Mouse (Mus musculus) stomach, postnatal 0 days (tissue): ENCODE data around the gene Myo1c. TPM values are rescaled to one million over a fixed set of nuclear protein-coding genes. Genes with fewer than 3 reads are reported as not detected.

ENCODE experiments used
- ATAC-seq: fragments of 200-750 bp; cut with Nextera tagmentation; 2 replicates; pipeline ENCODE4 v1.8.0; 2017; ENCODE audit not compliant: low FRiP score, low TSS enrichment
- DNase-seq: peaks from one replicate; pipeline ENCODE4 v3.0.0-alpha.2; 2016; ENCODE audit warnings: low spot score
- H3K27ac ChIP-seq: fragments of 300-500 bp; sonication (generic); replicated peaks from 2 replicates; pipeline ENCODE4 v1.5.1; 2014; ENCODE audit warnings: mild to moderate bottlenecking, control low read depth
- H3K27me3 ChIP-seq: fragments of 300-500 bp; sonication (generic); 2 replicates; pipeline ENCODE4 v1.6.1; 2014; ENCODE audit warnings: low read length; ENCODE audit not compliant: control insufficient read depth, insufficient read depth
- H3K36me3 ChIP-seq: fragments of 300-500 bp; sonication (generic); 2 replicates; pipeline ENCODE4 v1.6.1; 2014; ENCODE audit warnings: low read length, mixed read lengths; ENCODE audit not compliant: control insufficient read depth, insufficient read depth
- H3K4me1 ChIP-seq: fragments of 300-500 bp; sonication (generic); replicated peaks from 2 replicates; pipeline ENCODE4 v1.6.1; 2014; ENCODE audit warnings: antibody characterized with exemption; ENCODE audit not compliant: control insufficient read depth, insufficient read depth
- H3K4me2 ChIP-seq: fragments of 300-500 bp; sonication (generic); replicated peaks from 2 replicates; pipeline ENCODE4 v1.6.1; 2014; ENCODE audit warnings: low read depth, mild to moderate bottlenecking, control low read depth, moderate library complexity
- H3K4me3 ChIP-seq: fragments of 300-500 bp; sonication (generic); 2 replicates; pipeline ENCODE4 v1.5.1; 2014; ENCODE audit warnings: low read depth, low read length, control low read depth
- H3K9ac ChIP-seq: fragments of 300-500 bp; sonication (generic); 2 replicates; pipeline ENCODE4 v1.6.1; 2014; ENCODE audit warnings: mild to moderate bottlenecking, low read length, control low read depth, mixed read lengths
- H3K9me3 ChIP-seq: fragments of 300-500 bp; sonication (generic); 2 replicates; pipeline ENCODE4 v1.6.1; 2016; ENCODE audit warnings: low read length; ENCODE audit not compliant: control insufficient read depth
- CTCF ChIP-seq: IDR thresholded peaks from 2 replicates; pipeline ENCODE4 v1.5.1; 2016; ENCODE audit warnings: antibody characterized with exemption, low read depth, mild to moderate bottlenecking, moderate library complexity
- EP300 ChIP-seq: optimal IDR thresholded peaks from 2 replicates; pipeline ENCODE3; 2016; ENCODE audit warnings: antibody characterized with exemption
- WGBS: fragments of 180-500 bp; shearing (Covaris S2); extraction: QIAGEN DNeasy Blood & Tissue Kit; methylation state at CpG from one replicate; pipeline ENCODE4 v1.1.7; 2014; 5-methylcytosine and 5-hydroxymethylcytosine counted together
- polyA plus RNA-seq: library from polyadenylated mRNA; unstranded; fragments of >200 nt; fragmentation: Nextera tagmentation; extraction: Ambion mirVana; gene quantifications from 2 replicates; pipeline ENCODE4 v1.2.1, GENCODE M21; 2015

Gene Myo1c
- polyA plus RNA-seq = 41.8 and 41.9 TPM in 2 replicates

- Histone ChIP-seq H3K4me1 (peaks cover 13% of the 10 kb centered on the region), H3K9me3 (no peaks in the 10 kb centered on the region), H3K36me3 (0 out of 2 replicates have a peak, but pooled peaks cover 2% of the 10 kb centered on the region), H3K4me2 (peak within 1 kb of the TSS; percentile 87), H3K27ac (peak within 1 kb of the TSS; percentile 97), H3K27me3 (no peaks in the 10 kb centered on the region), H3K4me3 (peak within 1 kb of the TSS; percentile 62), H3K9ac (peak within 1 kb of the TSS; percentile 83)
- TF ChIP-seq CTCF (no peak), EP300 (no peak)
- no peak for DNase-seq
- ATAC-seq = no peak
- WGBS = 63% methylated on average over 7 of the region's 7 CpGs
These were observed at the start of gene Myo1c for GRCm38 (mm10) chr11:75650311-75650710. Gene Myo1c, plus strand, starts transcription at chr11:75650504.

- H3K27ac ChIP-seq = no peak overlapping the region
- H3K4me2 ChIP-seq = no peak overlapping the region
- H3K27me3 ChIP-seq = no peaks in the 10 kb centered on the region
- WGBS = 76% methylated on average over 5 of the region's 5 CpGs
- no peak for DNase-seq
- no peak overlapping the region for H3K9ac ChIP-seq
- no peak overlapping the region for H3K4me3 ChIP-seq
- H3K36me3 ChIP-seq = peaks cover 22% of the 10 kb centered on the region
- ATAC-seq = peak; percentile 52; the same call in 1 of the 2 replicates
- H3K4me1 ChIP-seq = no peaks in the 10 kb centered on the region
- TF ChIP-seq EP300 (no peak), CTCF (no peak)
- no peaks in the 10 kb centered on the region for H3K9me3 ChIP-seq
These were observed 45.5 kb upstream of the Myo1c start for GRCm38 (mm10) chr11:75604826-75605225.

- H3K4me3 ChIP-seq = no peak overlapping the region
- no peak overlapping the region for H3K9ac ChIP-seq
- TF ChIP-seq EP300 = no peak
- no peaks in the 10 kb centered on the region for H3K4me1 ChIP-seq
- H3K4me2 ChIP-seq = no peak overlapping the region
- DNase-seq (no peak), ATAC-seq (peak; percentile 85)
- peaks cover 27% of the 10 kb centered on the region for H3K36me3 ChIP-seq
- H3K9me3 ChIP-seq = no peaks in the 10 kb centered on the region
- no peaks in the 10 kb centered on the region for H3K27me3 ChIP-seq
- H3K27ac ChIP-seq = peak overlapping the region; percentile 74
- 12% methylated on average over 1 of the region's 1 CpGs for WGBS
These were observed 45.0 kb upstream of the Myo1c start for GRCm38 (mm10) chr11:75605318-75605717.

GRCm38 (mm10) chr11:75608776-75609175, 41.5 kb upstream of the Myo1c start:
- Histone ChIP-seq H3K4me3 (no peak overlapping the region), H3K27me3 (no peaks in the 10 kb centered on the region), H3K9ac (no peak overlapping the region), H3K36me3 (peaks cover 24% of the 10 kb centered on the region), H3K4me1 (no peaks in the 10 kb centered on the region), H3K4me2 (no peak overlapping the region), H3K27ac (no peak overlapping the region), H3K9me3 (no peaks in the 10 kb centered on the region)
- WGBS = 84% methylated on average over 5 of the region's 5 CpGs
- ATAC-seq = no peak
- TF ChIP-seq CTCF (no peak), EP300 (no peak)
- no peak for DNase-seq

GRCm38 (mm10) chr11:75610021-75610420, 40.3 kb upstream of the Myo1c start:
- peaks cover 28% of the 10 kb centered on the region for H3K36me3 ChIP-seq
- no peak overlapping the region for H3K4me2 ChIP-seq
- ATAC-seq (no peak), DNase-seq (no peak)
- no peak overlapping the region for H3K27ac ChIP-seq
- H3K9me3 ChIP-seq = no peaks in the 10 kb centered on the region
- no peak overlapping the region for H3K4me3 ChIP-seq
- TF ChIP-seq EP300 (no peak), CTCF (no peak)
- H3K9ac ChIP-seq = no peak overlapping the region
- no peaks in the 10 kb centered on the region for H3K27me3 ChIP-seq
- no peaks in the 10 kb centered on the region for H3K4me1 ChIP-seq
- WGBS = 76% methylated on average over 2 of the region's 2 CpGs

- Histone ChIP-seq H3K9ac (no peak overlapping the region), H3K4me1 (no peaks in the 10 kb centered on the region), H3K27ac (no peak overlapping the region), H3K4me2 (no peak overlapping the region), H3K4me3 (no peak overlapping the region), H3K9me3 (no peaks in the 10 kb centered on the region), H3K27me3 (no peaks in the 10 kb centered on the region), H3K36me3 (peaks cover 22% of the 10 kb centered on the region)
- TF ChIP-seq CTCF (no peak), EP300 (no peak)
- WGBS = 97% methylated on average over 1 of the region's 1 CpGs
- ATAC-seq (no peak), DNase-seq (no peak)
These were observed 35.5 kb upstream of the Myo1c start for GRCm38 (mm10) chr11:75614769-75615168.
